Mouse (Mus musculus) heart, adult 2 months (tissue): ENCODE results near the gene Crk.

Experiments
- CTCF ChIP-seq: fragments of 200-600 bp; IDR thresholded peaks from 2 replicates; pipeline ENCODE4 v1.8.1; 2022; ENCODE audit warnings: antibody characterized with exemption, mild to moderate bottlenecking, moderate library complexity
- EP300 ChIP-seq: fragments of 200-500 bp; IDR thresholded peaks from 2 replicates; pipeline ENCODE4 v1.6.1; 2011; ENCODE audit warnings: low read depth, low read length, control low read depth; ENCODE audit not compliant: insufficient read depth
- POLR2A ChIP-seq: fragments of 200-500 bp; IDR thresholded peaks from 2 replicates; pipeline ENCODE4 v1.6.1; 2011; ENCODE audit warnings: mild to moderate bottlenecking, low read depth, low read length, control low read depth; ENCODE audit not compliant: insufficient read depth

DNA sequence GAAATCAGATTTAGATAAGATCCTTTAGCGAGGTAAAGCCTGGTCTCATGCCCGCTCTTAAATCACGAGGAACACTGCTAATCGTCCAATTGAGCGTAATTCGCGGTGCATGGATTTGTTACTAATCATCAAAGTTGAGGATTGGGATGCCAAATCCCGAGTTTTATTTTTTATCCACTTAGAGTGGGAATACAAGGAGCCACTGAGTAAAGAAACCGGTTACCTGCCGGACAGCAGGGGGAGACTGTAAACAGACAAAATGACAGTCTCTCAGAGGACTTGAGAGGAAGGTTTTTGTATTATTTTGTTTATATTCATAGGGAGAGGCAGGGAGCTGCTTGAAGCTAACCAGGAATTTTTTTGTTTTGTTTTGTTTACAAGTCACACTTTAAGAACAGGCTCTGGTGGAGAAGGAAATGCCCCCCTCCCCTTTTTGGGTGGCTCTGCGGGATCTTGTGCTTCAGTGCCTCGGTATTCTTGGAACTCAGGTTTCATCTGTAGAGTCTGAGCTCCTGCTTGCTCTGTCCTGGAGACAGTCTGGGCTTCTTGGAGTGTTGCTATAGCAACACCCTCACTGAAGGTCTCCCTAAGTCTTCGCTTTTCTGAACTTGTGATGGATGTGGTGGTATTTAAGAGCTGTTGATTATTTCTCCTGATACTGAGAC lies 47.4 kb upstream of the Crk start:
- peak; percentile 80 for TF ChIP-seq CTCF
- TF ChIP-seq POLR2A: no peak
- TF ChIP-seq EP300: no peak
